Mouse (Mus musculus): ENCODE measurements around the gene Msi2.

The Msi2 gene

DNA sequence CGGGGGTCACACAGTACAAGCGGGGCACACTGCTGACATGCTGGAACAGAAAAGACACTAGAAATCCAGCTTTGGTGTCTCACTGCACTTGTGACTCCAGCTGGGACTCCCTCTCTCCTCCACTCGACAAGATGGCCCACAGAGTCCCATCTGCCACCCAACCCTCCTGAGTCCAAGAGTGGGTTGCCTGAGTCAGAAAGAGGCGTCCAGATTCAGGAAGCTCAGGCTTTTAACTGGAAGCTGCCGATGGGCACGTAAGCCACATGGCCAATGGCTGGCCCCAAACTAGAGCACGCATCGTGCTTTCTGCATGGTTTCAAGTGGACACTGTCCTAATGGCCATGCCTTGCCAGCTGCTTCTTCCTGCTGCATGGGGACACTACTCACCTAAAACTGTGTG, 126.2 kb downstream of the Msi2 start:
- no peak for DNase-seq (ENCODE audit: low spot score in 2 of 2)

DNA sequence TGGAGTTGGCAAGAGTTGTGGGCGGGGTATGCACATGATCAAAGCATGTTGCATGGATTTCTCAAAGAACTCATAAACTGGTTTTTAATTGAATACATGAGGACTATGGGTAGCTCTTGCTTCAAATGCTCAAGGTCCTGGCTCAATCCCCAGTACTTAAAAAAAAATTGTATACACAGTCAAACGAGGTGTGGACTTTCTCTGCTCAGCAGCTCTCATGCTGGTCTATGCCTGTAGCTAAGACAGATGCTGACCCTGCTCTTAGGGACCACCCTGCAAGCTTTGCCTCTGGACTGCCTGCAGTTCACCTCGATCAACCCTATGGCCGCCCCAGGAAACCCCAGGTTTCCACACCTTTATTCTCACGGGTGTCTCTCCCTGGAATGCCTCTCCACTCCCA, 127.7 kb downstream of the Msi2 start:
- no peak for DNase-seq (ENCODE audit: low spot score in 2 of 2)

DNA sequence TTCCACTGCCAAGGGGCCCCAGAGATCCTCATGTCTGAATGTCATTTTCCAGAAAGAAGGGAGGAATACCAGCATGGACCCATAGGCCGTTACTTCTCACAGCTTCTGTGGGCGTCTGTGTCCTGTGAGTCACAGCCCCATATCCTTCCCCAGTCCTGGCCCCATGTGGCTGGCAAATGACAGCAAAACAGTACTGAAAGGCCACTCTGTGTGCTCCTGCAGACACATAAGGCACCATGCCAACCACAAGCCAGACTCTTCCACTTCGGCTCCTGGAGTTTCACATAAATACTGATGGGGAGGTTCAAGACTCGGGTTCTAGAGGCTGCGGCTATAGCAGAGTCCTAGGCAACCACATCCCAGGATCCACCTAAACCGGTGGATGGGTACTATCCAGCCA, 128.7 kb downstream of the Msi2 start:
- no peak for DNase-seq (ENCODE audit: low spot score in 2 of 2)

DNA sequence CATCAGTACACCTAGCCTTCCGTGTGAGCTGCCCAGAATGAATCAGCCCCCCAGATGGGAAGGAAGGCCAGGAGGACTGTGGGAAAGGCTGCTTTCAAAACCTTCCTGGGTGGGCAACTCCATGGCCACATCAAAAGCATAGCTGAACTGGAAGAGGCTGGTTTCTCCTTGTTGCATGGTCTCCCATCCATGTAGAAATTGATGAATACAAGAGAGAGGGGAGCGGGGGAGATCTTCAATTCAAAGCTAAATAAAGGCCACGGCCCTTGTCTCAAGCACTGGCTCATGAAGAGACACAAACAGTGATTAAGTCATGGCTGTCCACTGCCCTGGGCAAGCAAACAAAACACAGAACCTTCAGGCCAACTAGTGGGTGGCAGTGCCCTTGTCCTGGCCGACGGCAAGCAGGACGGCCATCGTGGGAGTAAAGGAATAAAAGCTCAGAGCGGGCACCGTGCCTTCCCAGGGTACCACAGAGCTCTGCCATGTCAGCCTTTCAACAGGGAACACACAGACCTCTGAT, 129.6 kb downstream of the Msi2 start:
- DNase-seq (ENCODE audit: low spot score in 2 of 2): no peak

DNA sequence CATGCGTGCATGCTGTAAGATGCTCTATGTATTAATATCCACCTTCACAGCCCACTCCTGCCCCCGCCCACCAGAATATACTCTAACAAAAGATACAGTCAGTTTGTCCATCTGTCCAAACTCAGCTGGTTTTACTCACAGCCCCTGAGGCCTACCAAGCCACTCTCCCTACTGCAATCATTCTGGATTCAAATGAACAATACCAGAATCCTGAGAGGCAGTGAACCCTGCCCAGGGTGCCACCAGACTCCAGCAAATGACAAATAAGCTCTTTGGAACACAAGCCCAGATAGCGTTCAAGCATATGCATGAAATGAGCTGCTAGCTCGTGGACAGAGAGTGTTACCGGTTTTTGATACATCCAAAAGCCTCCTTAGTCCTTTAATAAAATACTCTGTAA, 130.6 kb downstream of the Msi2 start:
- DNase-seq (ENCODE audit: low spot score in 2 of 2): no peak

DNA sequence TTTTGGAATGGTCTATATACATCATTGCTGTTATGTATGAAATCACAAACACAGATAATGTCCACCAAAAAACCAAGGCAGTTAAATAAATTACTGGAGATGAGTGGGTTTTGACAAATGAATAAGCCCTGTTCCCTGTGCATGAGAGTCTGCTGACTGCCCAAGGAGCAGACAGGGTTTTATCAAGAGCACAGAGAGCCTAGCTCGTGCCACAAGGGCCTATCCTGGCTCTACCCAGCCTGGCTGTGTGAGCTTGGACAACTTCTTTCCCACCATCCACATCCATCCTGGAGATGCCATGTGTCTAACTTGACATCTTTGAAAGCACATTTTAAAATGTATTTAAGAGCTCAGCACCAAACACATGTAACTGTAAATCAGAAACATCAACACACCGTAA, 132.4 kb downstream of the Msi2 start:
- no peak for DNase-seq (ENCODE audit: low spot score in 2 of 2)

DNA sequence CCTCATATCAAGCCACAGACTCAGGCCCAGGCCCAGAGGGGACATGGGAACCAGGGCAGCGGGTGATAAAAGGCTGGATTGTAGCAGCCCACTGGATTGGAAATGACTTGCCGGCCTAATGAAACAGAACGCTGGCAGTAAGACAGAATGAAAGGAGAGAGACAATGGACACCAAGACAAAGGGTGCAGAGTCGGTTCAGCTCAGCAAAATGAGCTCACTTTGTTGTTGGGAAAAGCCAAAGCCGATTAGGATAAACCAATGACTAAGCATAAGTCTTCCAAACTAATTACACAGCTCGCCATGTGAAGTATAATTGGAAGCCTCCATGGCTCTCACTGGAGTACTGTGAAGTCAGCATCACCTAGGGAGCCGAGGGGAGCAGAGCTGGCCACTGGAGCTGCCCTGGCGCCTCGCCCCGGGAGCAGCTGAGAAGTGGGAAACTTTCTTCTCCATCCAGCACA, 133.1 kb downstream of the Msi2 start:
- no peak for DNase-seq (ENCODE audit: low spot score in 2 of 2)

DNA sequence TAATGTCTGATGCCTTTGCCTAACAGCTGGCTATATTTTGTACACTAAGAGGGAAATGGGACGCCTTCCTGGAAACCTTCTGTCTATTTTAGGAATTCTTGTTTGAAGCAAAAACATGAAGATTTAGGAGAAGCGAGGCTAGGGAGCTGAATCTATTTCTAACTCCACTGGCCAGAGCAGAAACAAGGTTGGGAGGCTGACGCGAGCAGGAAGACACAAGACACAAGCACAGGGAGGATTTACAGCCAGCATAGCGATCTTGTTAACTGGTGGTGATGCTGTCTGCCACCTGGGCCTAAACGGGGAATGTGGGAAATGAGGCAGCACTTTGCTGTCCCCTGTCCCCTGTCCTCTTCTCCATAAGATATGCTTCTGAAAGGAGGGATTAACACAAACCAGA, 134.4 kb downstream of the Msi2 start:
- DNase-seq (ENCODE audit: low spot score in 2 of 2): no peak

DNA sequence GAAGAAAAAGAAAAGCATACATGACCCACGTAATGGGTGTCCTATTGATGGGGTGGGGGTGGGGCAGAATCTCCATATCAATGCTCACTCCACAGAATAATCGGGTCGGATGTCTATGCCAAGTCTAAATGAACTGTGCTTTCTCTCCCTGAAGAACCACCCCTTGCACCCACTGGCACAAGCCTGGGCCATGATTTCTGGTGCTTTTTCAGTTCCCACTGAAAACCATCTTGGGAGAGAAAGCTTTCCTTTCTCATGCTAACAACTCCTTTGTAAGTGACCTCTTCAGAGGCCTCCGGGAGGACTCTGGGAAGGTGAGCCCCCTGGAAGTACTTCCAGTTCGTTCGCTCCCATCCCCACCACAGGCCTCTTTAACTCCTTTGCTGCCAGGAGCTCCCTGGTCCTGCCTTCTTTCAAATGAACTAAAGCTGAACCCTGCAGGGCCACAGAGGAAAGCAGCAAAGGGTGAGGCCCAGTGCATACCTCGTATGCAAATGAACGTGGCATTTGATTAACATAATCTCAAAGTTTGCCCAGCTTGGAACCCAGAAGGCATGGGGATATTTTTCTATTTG, 135.0 kb downstream of the Msi2 start:
- DNase-seq (ENCODE audit: low spot score in 2 of 2): no peak

DNA sequence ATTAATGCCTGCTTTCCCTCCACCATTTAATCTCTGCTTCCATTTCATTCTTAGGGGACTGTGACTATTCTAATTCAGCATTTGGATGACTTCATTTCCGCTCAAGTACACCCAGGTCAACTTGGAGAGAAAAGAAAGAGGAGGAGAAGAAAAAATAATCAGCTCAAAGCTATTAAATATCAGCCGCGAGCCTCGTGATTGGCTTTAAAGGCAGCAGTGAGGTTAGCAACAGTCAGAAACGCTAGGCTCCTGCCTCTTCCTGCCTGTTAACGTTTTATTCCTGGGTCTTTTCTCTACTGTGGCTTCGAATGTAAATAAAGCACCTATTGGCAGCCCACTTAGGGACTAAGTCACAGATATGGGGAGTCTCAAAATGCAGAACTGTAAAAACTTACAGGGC, 135.5 kb downstream of the Msi2 start:
- DNase-seq (ENCODE audit: low spot score in 2 of 2): no peak

DNA sequence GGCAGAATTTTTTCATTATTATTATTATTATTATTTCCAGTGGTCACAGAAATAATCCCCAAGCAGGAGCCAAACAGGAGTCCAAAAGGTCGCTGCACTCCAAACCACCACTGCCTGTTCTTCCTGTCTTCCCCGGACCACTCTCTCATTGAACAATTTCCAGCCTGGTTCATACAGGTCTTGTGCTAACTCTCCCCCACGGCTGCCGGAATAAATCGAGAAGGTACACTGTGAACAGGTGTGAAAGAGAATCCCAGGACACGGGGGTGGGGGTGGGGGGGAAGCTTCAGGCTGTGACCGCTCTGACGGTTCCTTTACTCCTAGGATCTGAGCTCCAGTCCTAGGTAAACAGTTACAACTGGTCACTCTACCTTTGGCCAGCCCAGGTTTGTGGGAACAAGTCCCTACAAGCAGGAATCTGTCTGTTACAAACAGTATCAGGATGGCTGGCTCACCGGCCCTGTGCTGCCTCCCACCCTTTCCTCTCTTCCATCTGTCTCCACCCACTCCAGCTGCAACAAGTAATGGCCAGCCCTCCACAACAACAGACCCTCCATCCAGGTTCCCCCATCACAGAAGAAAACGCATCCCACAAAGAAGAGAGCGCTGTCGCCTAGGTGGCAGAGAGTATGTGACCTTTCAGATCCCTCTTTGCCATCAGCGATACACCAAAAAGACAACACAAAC, 136.1 kb downstream of the Msi2 start:
- DNase-seq (ENCODE audit: low spot score in 2 of 2): peak; percentile 44 to 65

DNA sequence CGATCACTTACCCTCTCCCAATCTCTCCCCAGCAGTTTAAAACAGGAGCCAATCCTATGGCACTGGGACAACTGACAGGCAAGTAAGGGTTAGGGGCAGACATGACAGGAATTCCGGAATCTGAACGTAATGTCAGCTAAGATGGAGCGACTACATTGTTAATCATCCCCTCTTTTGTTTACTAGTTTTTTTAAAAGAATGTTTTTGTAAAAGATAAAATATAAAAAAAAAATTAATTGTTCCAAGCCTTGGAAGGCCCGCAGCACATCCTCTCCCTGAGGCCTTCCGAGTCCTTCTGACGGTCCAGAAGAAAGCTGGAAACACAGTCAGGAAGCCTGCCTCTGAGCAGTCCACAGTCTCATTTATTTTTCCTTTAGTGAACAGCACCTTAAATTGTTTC, 136.9 kb downstream of the Msi2 start:
- no peak for DNase-seq (ENCODE audit: low spot score in 2 of 2)

DNA sequence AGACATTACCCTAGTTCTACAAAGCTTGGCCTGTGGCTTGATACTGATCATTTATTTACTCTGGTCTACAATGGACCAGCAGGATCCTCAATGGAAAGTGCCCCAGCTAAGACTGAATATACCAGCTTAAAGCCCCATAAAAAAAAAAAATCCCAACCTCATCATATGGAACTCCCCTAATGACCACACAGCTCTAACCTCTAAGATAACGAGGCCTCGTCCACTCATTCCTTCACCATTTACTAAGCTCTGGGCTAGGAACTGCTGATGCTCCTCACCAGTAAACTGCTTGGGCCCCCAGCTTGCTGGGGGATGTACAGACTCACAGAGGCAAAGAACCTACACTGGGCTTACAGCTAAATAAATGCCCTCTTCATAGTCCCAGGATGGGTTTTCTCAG, 139.6 kb downstream of the Msi2 start:
- DNase-seq (ENCODE audit: low spot score in 2 of 2): no peak

DNA sequence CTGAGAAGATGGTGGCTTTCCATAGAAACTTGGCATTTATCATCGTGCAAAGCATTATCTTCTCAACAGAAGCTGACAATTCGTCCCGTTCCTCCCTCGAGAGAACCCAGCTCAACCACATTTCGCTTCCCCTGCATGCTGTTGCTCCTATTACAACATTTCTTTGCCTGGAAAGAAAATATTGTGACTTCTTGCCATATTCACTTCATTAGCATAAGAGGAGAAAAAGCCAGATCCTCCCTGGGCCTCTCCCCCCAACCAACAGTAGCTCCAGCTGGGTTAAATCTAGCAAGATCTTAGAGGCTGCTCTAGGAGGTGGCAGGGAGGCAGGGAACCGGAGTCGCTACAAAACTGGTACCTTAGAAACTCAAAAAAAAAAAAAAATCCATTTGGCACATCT, 141.2 kb downstream of the Msi2 start:
- no peak for DNase-seq (ENCODE audit: low spot score in 2 of 2)

DNA sequence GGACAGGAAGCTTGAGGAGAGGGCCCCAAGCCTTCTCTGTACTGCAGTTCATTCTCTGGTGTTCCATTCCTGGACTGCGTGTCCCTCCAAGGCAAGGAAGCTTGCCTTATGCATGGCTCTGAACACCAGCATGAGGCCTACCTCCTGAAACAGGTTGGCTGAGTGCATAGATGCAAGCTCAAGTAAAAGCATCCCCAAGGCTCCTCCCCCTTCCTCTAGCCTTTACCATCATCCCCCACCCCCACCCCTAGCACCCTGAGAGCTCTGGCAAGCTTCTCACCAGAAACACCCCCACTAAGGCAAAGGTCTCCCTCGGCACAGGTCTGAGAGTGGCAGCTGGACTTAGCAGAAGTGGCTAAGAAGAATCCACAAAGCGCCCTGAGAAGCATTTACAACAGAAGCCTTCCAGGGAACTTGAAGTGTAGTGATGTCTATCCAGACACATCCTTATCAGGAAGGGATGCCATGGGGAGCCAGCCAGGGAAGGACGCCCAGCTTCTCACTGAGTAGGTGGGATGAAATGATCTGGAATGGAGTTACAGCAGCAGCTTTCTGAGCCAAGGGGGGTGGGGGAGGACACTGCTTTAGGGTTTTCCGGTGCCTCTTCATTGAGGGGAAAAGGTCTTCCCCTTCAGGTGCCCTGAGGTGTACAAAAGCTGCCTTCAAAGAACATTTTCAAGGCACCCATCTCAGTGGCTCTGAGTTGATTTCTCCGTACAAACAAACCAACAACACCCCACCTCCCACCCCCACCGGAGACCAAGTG, 141.9 kb downstream of the Msi2 start:
- no peak for DNase-seq (ENCODE audit: low spot score in 2 of 2)

DNA sequence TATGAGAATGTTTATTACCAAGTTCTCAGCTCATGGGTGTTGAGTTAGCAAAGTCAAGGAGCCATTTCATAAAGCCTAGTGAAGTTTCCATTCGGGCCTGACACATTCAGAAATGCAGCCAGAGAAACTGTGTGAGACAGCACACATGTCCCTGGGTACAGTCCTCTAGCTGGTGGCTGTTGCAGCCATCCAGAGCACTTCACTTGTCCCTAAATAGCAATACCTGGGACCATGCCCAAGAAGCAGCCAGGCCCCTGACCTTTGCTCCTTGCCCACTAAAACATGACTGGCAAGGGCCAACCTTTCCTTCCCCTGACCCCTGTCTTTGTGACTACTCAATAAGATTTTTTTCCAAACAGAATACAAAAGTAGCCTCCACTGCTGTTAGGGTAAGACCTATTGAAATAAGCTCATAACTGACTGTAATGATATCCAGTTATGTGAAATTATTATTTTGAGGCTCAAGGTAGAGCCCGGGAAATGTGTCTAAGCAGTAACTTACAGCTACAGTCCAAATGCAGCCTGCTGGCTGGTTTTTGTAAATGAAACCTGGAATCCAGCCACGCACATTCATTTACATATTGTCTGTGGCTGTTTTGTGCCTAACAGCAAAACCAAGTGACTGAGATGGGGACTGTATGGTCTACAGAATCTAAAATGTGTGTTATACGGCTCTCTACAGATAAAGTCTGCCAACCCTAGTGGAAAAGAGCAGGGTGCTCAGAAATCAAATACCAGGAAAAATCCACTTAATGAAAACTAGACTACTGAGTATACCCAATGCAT, 143.5 kb downstream of the Msi2 start:
- DNase-seq (ENCODE audit: low spot score in 2 of 2): no peak

DNA sequence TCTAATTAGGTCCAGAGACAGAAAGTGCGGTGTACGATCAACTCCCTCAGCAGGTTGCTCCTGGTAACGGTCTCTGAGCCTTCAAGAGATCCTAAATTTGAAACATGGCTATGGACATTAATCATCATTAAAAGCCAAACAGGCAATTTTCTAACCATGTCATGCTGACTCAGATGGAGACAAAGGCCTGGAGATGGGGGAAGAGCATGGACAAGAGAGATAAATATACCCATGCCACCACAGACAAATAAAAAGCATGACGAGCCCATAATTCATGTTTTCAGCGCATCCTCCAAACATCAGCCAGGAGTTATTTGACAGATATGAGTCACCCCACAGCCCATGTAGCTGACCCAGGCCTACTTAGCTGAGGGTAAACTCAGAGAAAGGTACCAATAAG, 145.3 kb downstream of the Msi2 start:
- no peak for DNase-seq (ENCODE audit: low spot score in 2 of 2)

DNA sequence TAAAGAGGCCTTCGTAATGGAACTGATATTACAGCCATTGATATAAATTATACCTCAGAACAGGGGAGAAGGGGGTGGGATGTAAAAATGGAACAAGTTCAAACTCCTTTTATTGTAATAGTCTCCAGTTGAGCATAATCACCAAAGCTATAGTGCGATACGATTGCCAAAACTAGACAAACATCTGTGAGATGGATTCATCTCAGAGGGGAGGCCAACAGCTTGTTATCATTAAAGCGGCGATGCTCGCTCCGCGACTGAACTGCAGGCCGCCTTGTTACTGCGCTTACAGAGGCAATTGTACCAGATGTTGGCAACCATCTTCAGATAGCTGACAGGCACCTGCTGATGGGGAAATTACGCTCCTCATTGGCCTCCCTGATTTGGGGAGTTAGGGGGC, 145.9 kb downstream of the Msi2 start:
- DNase-seq (ENCODE audit: low spot score in 2 of 2): no peak

DNA sequence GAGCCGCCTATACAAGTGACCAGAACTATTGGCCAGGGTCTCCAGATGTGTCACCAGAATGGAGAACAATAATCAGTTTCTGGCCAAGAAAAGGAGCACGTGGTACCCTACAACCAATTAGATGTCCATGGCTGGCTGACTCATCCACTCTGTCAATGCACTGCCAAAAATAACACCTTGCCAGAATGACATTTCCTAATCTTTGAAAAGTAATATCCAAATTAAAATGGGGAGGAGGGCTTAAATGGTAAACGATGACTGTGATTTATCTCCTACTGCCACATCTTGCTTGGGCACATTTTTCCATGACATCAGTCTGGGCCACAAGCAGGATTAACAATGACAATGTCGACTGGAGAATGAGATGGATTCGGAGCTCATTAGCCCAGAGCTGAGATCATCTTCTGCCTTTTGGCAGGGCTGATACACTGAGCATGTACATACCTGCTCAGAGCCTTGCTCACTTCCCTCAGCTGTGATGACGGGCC, 147.6 kb downstream of the Msi2 start:
- DNase-seq (ENCODE audit: low spot score in 2 of 2): no peak

DNA sequence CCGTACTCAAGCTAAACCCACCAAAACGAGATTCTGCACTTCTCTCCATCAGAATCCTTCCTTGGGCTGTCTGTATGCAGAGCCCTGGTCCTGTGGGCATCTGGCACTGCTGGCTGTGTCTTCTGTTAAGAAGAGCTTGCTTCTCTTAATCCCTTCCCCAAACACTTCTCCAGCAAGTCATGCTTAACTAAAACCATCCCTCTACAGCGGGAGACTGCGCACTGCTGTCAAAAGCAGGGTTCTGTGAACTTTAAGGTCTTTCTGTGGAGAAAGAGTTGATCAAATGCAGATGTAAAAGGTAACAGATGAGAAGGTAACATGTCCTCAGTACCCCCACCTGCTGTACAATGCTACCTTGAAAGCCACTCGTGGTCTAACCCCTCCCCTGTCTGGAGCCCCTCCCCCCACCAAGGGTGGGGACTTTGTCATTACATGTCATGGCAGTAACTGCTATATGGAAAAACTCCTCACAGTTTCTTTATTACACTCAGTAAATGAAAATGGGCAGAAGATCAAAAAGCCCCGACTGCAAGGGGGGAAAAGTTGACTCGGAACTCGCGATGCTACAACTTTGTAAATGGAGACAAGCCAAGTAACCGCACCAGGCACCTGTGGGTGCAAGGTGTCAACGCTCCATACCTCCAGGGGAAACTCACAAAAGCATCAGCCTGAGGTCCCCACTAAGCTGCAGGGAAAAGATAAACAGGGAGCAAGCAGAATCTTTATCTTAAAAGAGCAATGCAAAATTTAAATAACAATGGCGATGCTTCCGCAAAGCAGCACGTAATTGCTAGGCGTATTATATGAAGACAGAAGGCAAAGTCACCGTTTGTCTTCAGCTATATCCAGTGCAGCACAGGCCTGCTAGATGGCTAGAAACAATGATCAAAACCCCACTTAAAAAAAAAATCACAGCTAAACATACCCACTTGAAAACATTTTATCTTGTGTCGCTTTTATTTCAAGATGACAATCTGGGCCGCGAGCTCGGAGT, 151.4 kb downstream of the Msi2 start:
- DNase-seq (ENCODE audit: low spot score in 2 of 2): no peak

DNA sequence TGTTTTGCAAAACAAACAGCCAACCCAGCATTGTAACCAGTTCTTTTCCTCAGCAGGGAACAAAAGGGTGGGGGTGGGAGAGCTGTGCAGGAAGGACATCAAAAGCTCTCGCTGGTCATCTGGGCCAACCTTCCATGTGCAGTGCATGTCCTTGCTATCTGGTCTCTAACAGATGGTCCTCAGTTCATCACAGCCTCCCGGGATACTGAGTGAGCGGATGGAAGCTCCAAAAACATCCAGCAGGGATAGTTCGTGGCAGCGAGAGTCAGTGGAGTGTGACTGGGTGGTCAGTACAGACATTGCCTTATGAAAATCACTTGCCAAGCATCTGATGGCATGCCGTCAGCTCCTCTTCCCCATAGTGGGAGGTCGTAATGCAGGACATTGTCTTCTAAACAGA, 153.5 kb downstream of the Msi2 start:
- no peak for DNase-seq (ENCODE audit: low spot score in 2 of 2)
